Mouse (Mus musculus) CH12.LX (cell line): ENCODE results near the gene Pip5k1c.

Experiments used
- POLR2A ChIP-seq: IDR thresholded peaks from 2 replicates; pipeline ENCODE4 v1.6.1; 2011; ENCODE audit warnings: low read depth, mild to moderate bottlenecking, improper control_type of control experiment, low read length
- SIN3A ChIP-seq: IDR thresholded peaks from 2 replicates; pipeline ENCODE4 v1.6.1; 2012; ENCODE audit warnings: low read length, improper control_type of control experiment, inconsistent platforms

GRCm38 (mm10) chr10:81319741-81320549 lies 27.2 kb downstream of the Pip5k1c start:
- TF ChIP-seq POLR2A (peak; percentile 66), SIN3A (0 out of 2 replicates have a peak, but pooled peaks have one; percentile 68)
